Mouse (Mus musculus) bone marrow, adult 2 months (tissue): ENCODE measurements around the gene Mettl6.

Experiments used
- CTCF ChIP-seq: fragments of 200-500 bp; IDR thresholded peaks from 2 replicates; pipeline ENCODE4 v1.5.1; 2011; ENCODE audit warnings: low read length, control low read depth; ENCODE audit not compliant: control insufficient read depth, insufficient read depth
- POLR2A ChIP-seq: fragments of 200-500 bp; IDR thresholded peaks from 2 replicates; pipeline ENCODE4 v1.6.1; 2011; ENCODE audit warnings: low read depth, mild to moderate bottlenecking, control low read depth, low read length, borderline replicate concordance; ENCODE audit not compliant: control insufficient read depth

DNA sequence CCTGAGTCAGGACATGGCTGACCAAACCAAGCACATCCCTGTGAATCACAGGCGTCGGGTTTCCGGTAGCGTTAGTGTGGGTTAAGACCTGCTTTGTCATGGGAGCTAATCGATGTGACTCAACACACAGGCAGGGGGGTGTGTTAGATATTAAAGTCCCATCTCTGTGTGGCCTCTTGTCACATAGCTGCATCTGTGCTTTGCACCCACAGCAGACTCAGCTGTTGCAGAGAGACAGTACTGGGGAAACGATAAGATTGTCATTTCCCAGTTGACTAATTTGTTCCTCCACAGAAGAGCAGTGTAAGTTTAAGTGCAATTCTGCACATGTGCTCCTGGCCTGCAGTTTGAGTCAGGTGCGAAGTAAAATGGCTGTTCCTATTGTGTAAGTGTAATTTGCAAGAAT, 1.4 kb upstream of the Mettl6 start:
- TF ChIP-seq POLR2A (no peak), CTCF (no peak)
